Mouse (Mus musculus): Measurements from ENCODE around the gene Macrod2.

DNA sequence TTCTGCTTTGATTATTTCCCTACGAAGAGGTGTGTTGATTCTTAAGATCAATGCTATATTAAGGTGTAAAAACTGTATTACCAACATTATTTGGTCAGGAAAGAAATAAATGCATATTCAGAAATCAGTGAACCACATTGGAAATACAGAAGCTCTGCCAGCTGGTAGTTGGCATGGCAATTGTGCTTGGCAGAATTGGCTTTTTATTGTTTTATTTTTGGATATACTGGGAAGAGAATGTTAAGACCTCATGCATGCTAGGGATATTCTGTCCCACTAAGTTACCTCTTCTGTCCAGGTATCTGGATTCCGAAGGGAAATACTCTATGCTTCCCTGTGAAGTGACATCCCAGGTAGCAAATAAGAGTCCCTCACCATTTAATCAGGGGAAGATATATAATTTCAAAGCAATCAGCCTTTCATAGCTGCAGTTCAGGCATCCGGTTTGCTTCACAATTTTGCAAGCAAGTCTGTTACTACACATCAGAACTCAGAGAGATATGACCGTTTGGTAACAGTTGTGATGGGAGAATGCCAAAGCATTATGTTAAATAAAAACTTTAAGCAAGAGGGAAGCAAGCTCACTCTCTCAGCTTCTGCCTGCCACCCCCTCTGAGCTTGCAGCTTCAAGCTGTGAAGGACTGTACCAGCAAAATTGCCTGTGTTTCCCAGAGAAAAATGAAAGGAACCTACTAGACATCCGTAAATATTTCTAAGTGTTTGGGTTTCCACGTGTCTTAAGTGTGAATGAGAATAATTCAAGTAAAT, 1449.5 kb downstream of the Macrod2 start:
- no peak for TF ChIP-seq EP300 (IDR thresholded peaks at IDR 0.05)
- TF ChIP-seq CTCF (IDR thresholded peaks at IDR 0.05) = no peak

All from lung, postnatal 0 days (tissue).